Mouse (Mus musculus) heart, embryonic 16.5 days (tissue): ENCODE data around the gene Rbl2. TPM values are rescaled to one million over a fixed set of nuclear protein-coding genes. Genes with fewer than 3 reads are reported as not detected.

Experiments
- ATAC-seq: fragments of 200-750 bp; cut with Nextera tagmentation; replicated peaks from 2 replicates; pipeline ENCODE4 v1.8.0; 2017; ENCODE audit warnings: moderate number of reproducible peaks; ENCODE audit not compliant: insufficient read depth, low FRiP score; ENCODE audit errors: extremely low read depth
- H3K27ac ChIP-seq: fragments of 300-500 bp; sonication (generic); 2 replicates; pipeline ENCODE4 v1.5.1; 2014; ENCODE audit warnings: mild to moderate bottlenecking, low read length, control low read depth, moderate library complexity
- H3K27me3 ChIP-seq: fragments of 300-500 bp; sonication (generic); 2 replicates; pipeline ENCODE4 v1.6.1; 2014; ENCODE audit warnings: low read length, mixed read lengths; ENCODE audit not compliant: control insufficient read depth, insufficient read depth
- H3K36me3 ChIP-seq: fragments of 300-500 bp; sonication (generic); 2 replicates; pipeline ENCODE4 v1.6.1; 2014; ENCODE audit not compliant: control insufficient read depth, insufficient read depth
- H3K4me1 ChIP-seq: fragments of 300-500 bp; sonication (generic); 2 replicates; pipeline ENCODE4 v1.6.1; 2014; ENCODE audit warnings: low read length, mixed read lengths; ENCODE audit not compliant: control insufficient read depth, insufficient read depth
- H3K4me2 ChIP-seq: fragments of 300-500 bp; sonication (generic); 2 replicates; pipeline ENCODE4 v1.6.1; 2014; ENCODE audit warnings: low read depth, mild to moderate bottlenecking, control low read depth, low read length
- H3K4me3 ChIP-seq: fragments of 300-500 bp; sonication (generic); 2 replicates; pipeline ENCODE4 v1.5.1; 2014; ENCODE audit warnings: mild to moderate bottlenecking, control low read depth, low read length
- H3K9ac ChIP-seq: fragments of 300-500 bp; sonication (generic); 2 replicates; pipeline ENCODE4 v1.6.1; 2014; ENCODE audit warnings: low read length, control low read depth
- H3K9me3 ChIP-seq: fragments of 300-500 bp; sonication (generic); replicated peaks from 2 replicates; pipeline ENCODE4 v1.6.1; 2016; ENCODE audit warnings: low read length; ENCODE audit not compliant: control insufficient read depth
- WGBS: fragments of 180-500 bp; shearing (Covaris S2); extraction: QIAGEN DNeasy Blood & Tissue Kit; methylation state at CpG from one replicate; pipeline ENCODE4 v1.1.7; 2014; 5-methylcytosine and 5-hydroxymethylcytosine counted together
- polyA plus RNA-seq: library from polyadenylated mRNA; unstranded; fragments of >200 nt; fragmentation: Nextera tagmentation; extraction: Ambion mirVana; gene quantifications from 2 replicates; pipeline ENCODE4 v1.2.1, GENCODE M21; 2015

Rbl2 gene
- 20.7 and 20.9 TPM in 2 replicates for polyA plus RNA-seq

DNA sequence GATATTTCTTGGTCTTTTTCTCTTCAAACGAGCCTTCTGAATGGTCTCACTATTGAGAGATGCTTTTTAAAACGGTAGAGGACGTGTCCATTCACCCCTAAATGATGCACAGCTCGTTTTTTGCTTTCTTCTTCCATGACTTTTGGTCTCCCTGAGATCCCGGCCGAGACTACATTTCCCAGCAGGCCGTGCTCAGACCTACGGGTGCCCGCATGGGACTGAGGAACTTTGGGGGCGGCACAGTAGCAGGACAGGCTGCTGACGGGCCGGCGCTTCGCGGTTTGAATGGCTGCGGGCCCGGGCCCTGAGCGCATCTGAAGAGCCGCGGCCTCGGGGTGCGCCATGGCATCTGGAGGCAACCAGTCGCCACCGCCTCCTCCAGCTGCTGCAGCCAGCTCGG, at the start of gene Rbl2:
Rbl2 (plus strand) TSS at position 224 of the 400 bp plus-strand sequence.
- Histone ChIP-seq H3K4me1 (peaks cover 10% of the 10 kb centered on the region), H3K27me3 (no peaks in the 10 kb centered on the region), H3K9ac (peak within 1 kb of the TSS; percentile 94), H3K4me2 (peak within 1 kb of the TSS; percentile 63), H3K36me3 (no peaks in the 10 kb centered on the region), H3K9me3 (no peaks in the 10 kb centered on the region), H3K27ac (peak within 1 kb of the TSS; percentile 91), H3K4me3 (peak within 1 kb of the TSS; percentile 96)
- 0% methylated on average over 25 of the region's 25 CpGs for WGBS
- ATAC-seq, result peak; percentile 93

- H3K36me3 ChIP-seq, result peaks cover 60% of the 10 kb centered on the region
- WGBS, result 87% methylated on average over 6 of the region's 6 CpGs
- H3K4me1 ChIP-seq, result no peaks in the 10 kb centered on the region
- H3K4me3 ChIP-seq, result no peak overlapping the region
- no peak overlapping the region for H3K27ac ChIP-seq
- H3K4me2 ChIP-seq, result no peak overlapping the region
- H3K9ac ChIP-seq, result no peak overlapping the region
- ATAC-seq, result no peak
- no peaks in the 10 kb centered on the region for H3K9me3 ChIP-seq
- H3K27me3 ChIP-seq, result no peaks in the 10 kb centered on the region
These were observed 35.4 kb upstream of the Rbl2 start for GRCm38 (mm10) chr8:91034417-91034816.

DNA sequence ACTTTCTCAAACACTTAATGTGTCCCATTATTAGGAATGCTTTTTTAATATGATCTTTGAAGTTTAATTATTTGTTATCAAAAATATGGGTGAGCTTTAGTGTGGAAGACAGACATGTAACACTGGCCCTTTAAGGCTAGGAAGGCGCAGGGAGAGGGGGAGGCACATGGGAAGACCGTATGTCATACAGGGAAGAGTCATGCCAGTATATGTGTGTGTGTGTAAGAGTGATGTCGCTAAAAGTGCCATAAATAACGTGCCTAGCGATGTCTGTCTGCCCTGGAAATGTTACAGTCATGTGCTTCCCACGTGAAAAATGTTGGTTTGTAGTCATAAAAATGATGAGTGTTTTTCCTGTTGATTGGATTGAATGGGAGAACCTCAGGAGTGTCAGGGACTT, 33.0 kb upstream of the Rbl2 start:
- H3K9ac ChIP-seq, result no peak overlapping the region
- H3K4me1 ChIP-seq, result no peaks in the 10 kb centered on the region
- no peak for ATAC-seq
- no peak overlapping the region for H3K4me3 ChIP-seq
- H3K4me2 ChIP-seq, result no peak overlapping the region
- H3K9me3 ChIP-seq, result no peaks in the 10 kb centered on the region
- 68% methylated on average over 6 of the region's 6 CpGs for WGBS
- no peak overlapping the region for H3K27ac ChIP-seq
- peaks cover 63% of the 10 kb centered on the region for H3K36me3 ChIP-seq
- H3K27me3 ChIP-seq, result no peaks in the 10 kb centered on the region

GRCm38 (mm10) chr8:91038637-91039036, 31.2 kb upstream of the Rbl2 start:
- WGBS, result 85% methylated on average over 1 of the region's 1 CpGs
- Histone ChIP-seq H3K27me3 (no peaks in the 10 kb centered on the region), H3K4me1 (no peaks in the 10 kb centered on the region), H3K27ac (no peak overlapping the region), H3K4me2 (no peak overlapping the region), H3K4me3 (no peak overlapping the region), H3K9ac (no peak overlapping the region), H3K9me3 (no peaks in the 10 kb centered on the region), H3K36me3 (peaks cover 66% of the 10 kb centered on the region)
- no peak for ATAC-seq

DNA sequence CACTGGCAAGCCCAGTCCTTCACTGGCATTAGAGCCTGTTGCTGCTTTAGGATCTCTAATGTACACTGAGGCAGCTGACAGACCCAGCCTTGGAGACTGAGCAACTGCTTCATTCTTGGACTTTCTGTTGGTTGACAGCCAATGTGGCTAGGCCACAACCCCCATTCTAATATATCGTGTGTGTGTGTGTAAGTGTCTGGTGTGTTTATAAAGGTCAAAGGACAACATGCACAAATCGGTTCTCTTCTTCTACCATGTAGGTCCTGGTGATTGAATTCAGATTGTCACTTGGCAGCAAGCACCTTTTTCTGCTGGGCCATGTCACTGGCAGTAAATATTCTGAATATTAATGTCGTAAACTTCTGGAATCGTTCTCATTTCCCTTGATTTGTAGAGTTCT, 23.5 kb upstream of the Rbl2 start:
- Histone ChIP-seq H3K27ac (no peak overlapping the region), H3K4me1 (peaks cover 6% of the 10 kb centered on the region; the same call in 1 of the 2 replicates), H3K9ac (no peak overlapping the region), H3K9me3 (no peaks in the 10 kb centered on the region), H3K4me3 (no peak overlapping the region), H3K27me3 (no peaks in the 10 kb centered on the region), H3K4me2 (no peak overlapping the region), H3K36me3 (peaks cover 38% of the 10 kb centered on the region)
- ATAC-seq, result no peak
- WGBS, result 88% methylated on average over 4 of the region's 4 CpGs

GRCm38 (mm10) chr8:91051037-91051436, 18.8 kb upstream of the Rbl2 start:
- WGBS, result 20% methylated on average over 8 of the region's 8 CpGs
- H3K27me3 ChIP-seq, result no peaks in the 10 kb centered on the region
- H3K4me3 ChIP-seq, result no peak overlapping the region
- no peaks in the 10 kb centered on the region for H3K9me3 ChIP-seq
- H3K4me1 ChIP-seq, result peaks cover 6% of the 10 kb centered on the region; the same call in 1 of the 2 replicates
- peaks cover 24% of the 10 kb centered on the region for H3K36me3 ChIP-seq
- no peak overlapping the region for H3K4me2 ChIP-seq
- peak overlapping the region; percentile 5; the same call in 1 of the 2 replicates for H3K27ac ChIP-seq
- H3K9ac ChIP-seq, result no peak overlapping the region
- no peak; the same call in 1 of the 2 replicates for ATAC-seq

GRCm38 (mm10) chr8:91054418-91054817, 15.4 kb upstream of the Rbl2 start:
- Histone ChIP-seq H3K4me2 (no peak overlapping the region), H3K4me1 (peaks cover 6% of the 10 kb centered on the region; the same call in 1 of the 2 replicates), H3K4me3 (no peak overlapping the region), H3K9ac (no peak overlapping the region), H3K36me3 (peaks cover 13% of the 10 kb centered on the region), H3K27me3 (no peaks in the 10 kb centered on the region), H3K27ac (no peak overlapping the region), H3K9me3 (no peaks in the 10 kb centered on the region)
- 93% methylated on average over 4 of the region's 4 CpGs for WGBS
- ATAC-seq, result no peak

- Histone ChIP-seq H3K27me3 (no peaks in the 10 kb centered on the region), H3K4me1 (peaks cover 5% of the 10 kb centered on the region; the same call in 1 of the 2 replicates), H3K4me2 (no peak overlapping the region), H3K27ac (no peak overlapping the region), H3K36me3 (peaks cover 10% of the 10 kb centered on the region), H3K9ac (no peak overlapping the region), H3K9me3 (no peaks in the 10 kb centered on the region), H3K4me3 (no peak overlapping the region)
- ATAC-seq, result no peak
- WGBS, result 55% methylated on average over 3 of the region's 3 CpGs
These were observed 13.0 kb upstream of the Rbl2 start for GRCm38 (mm10) chr8:91056848-91057247.

GRCm38 (mm10) chr8:91059086-91059578, 10.7 kb upstream of the Rbl2 start:
- H3K27ac ChIP-seq, result no peak overlapping the region
- no peaks in the 10 kb centered on the region for H3K9me3 ChIP-seq
- H3K27me3 ChIP-seq, result no peaks in the 10 kb centered on the region
- no peaks in the 10 kb centered on the region for H3K36me3 ChIP-seq
- H3K9ac ChIP-seq, result no peak overlapping the region
- no peak overlapping the region for H3K4me3 ChIP-seq
- H3K4me1 ChIP-seq, result peaks cover 5% of the 10 kb centered on the region; the same call in 1 of the 2 replicates
- H3K4me2 ChIP-seq, result no peak overlapping the region
- no peak for ATAC-seq
